Mouse (Mus musculus): Measurements from ENCODE around the gene Mrpl4. TPM values are rescaled to one million over a fixed set of nuclear protein-coding genes. Genes with fewer than 3 reads are reported as not detected.

Mrpl4 gene
- total RNA-seq (2023): 39.8 and 40.6 TPM in 2 replicates

GRCm38 (mm10) chr9:21002627-21003551, at the start of gene Mrpl4:
TSS of gene Mrpl4 (plus strand) at chr9:21002738.

GRCm38 (mm10) chr9:20959430-20959938, 43.1 kb upstream of the Mrpl4 start, which contains the start of gene Dnmt1:
TSS of gene Dnmt1 (minus strand) at chr9:20959888.

GRCm38 (mm10) chr9:20976216-20976960, 26.1 kb upstream of the Mrpl4 start, which contains the start of gene S1pr2:
TSS of gene S1pr2 (minus strand) at chr9:20976781.

GRCm38 (mm10) chr9:21015571-21016130, 13.1 kb downstream of the Mrpl4 start, which contains the start of gene Icam1:
TSS of gene Icam1 (plus strand) at chr9:21015985.

GRCm38 (mm10) chr9:21029291-21030054, 26.9 kb downstream of the Mrpl4 start, which contains the start of gene Icam4:
TSS of gene Icam4 (plus strand) at chr9:21029373.

GRCm38 (mm10) chr9:21031896-21032351, 29.4 kb downstream of the Mrpl4 start, which contains the start of gene Icam5:
TSS of gene Icam5 (plus strand) at chr9:21032073.

Other genes starting within 250 kb of the Mrpl4 start
- 0.84 and 1.1 TPM in 2 replicates for gene Col5a3, start 187.7 kb upstream of the Mrpl4 start, total RNA-seq (2023)
- not detected in 2 replicates for gene Rdh8, start 184.2 kb upstream of the Mrpl4 start, total RNA-seq (2023)
- 2.2 and 3.8 TPM in 2 replicates for gene A230050P20Rik, start 134.1 kb upstream of the Mrpl4 start, total RNA-seq (2023)
- 0.38 and 0.50 TPM in 2 replicates for gene Angptl6, start 123.0 kb upstream of the Mrpl4 start, total RNA-seq (2023)
- 23.1 and 26.1 TPM in 2 replicates for gene Ppan, start 114.6 kb upstream of the Mrpl4 start, total RNA-seq (2023)
- 60.5 and 63.2 TPM in 2 replicates for gene Eif3g, start 104.1 kb upstream of the Mrpl4 start, total RNA-seq (2023)
- 84.1 and 97.4 TPM in 2 replicates for gene Dnmt1, start 42.9 kb upstream of the Mrpl4 start, total RNA-seq (2023)
- gene S1pr2, start 26.0 kb upstream of the Mrpl4 start, total RNA-seq (2023): 9.2 and 12.2 TPM in 2 replicates
- gene Icam1, start 13.2 kb downstream of the Mrpl4 start, total RNA-seq (2023): 33.7 and 49.8 TPM in 2 replicates
- gene Icam4, start 26.6 kb downstream of the Mrpl4 start, total RNA-seq (2023): 0.63 and 0.79 TPM in 2 replicates
- gene Icam5, start 29.3 kb downstream of the Mrpl4 start, total RNA-seq (2023): not detected in 2 replicates
- 1.2 TPM in 1 of 2 replicates, not detected in the other for gene Zglp1, start 64.4 kb downstream of the Mrpl4 start, total RNA-seq (2023)
- 0.51 and 0.82 TPM in 2 replicates for gene Gm49373, start 70.4 kb downstream of the Mrpl4 start, total RNA-seq (2023)
- 5.1 and 13.1 TPM in 2 replicates for gene Fdx1l, start 70.9 kb downstream of the Mrpl4 start, total RNA-seq (2023)
- 2.6 and 6.7 TPM in 2 replicates for gene Gm38431, start 89.3 kb downstream of the Mrpl4 start, total RNA-seq (2023)
- 46.4 and 48.2 TPM in 2 replicates for gene Raver1, start 89.3 kb downstream of the Mrpl4 start, total RNA-seq (2023)
- gene Tyk2, start 128.5 kb downstream of the Mrpl4 start, total RNA-seq (2023): 36.5 and 51.5 TPM in 2 replicates
- gene Cdc37, start 147.2 kb downstream of the Mrpl4 start, total RNA-seq (2023): 67.0 and 69.7 TPM in 2 replicates
- 4.1 and 5.6 TPM in 2 replicates for gene Pde4a, start 163.0 kb downstream of the Mrpl4 start, total RNA-seq (2023)
- 22.5 and 23.8 TPM in 2 replicates for gene Keap1, start 236.6 kb downstream of the Mrpl4 start, total RNA-seq (2023)
- 0.98 and 1.0 TPM in 2 replicates for gene S1pr5, start 245.7 kb downstream of the Mrpl4 start, total RNA-seq (2023)

All from neutrophil, adult 65 days (primary cell).